Mouse (Mus musculus) heart, embryonic 16.5 days (tissue): Measurements from ENCODE around the gene Plekhg6. TPM values are rescaled to one million over a fixed set of nuclear protein-coding genes. Genes with fewer than 3 reads are reported as not detected.
A peak's percentile ranks its signal among the peaks of the same experiment; 100 is the strongest.

Source experiments
- ATAC-seq: fragments of 200-750 bp; cut with Nextera tagmentation; replicated peaks from 2 replicates; pipeline ENCODE4 v1.8.0; 2017; ENCODE audit warnings: moderate number of reproducible peaks; ENCODE audit not compliant: insufficient read depth, low FRiP score; ENCODE audit errors: extremely low read depth
- H3K27ac ChIP-seq: fragments of 300-500 bp; sonication (generic); 2 replicates; pipeline ENCODE4 v1.5.1; 2014; ENCODE audit warnings: mild to moderate bottlenecking, low read length, control low read depth, moderate library complexity
- H3K27me3 ChIP-seq: fragments of 300-500 bp; sonication (generic); 2 replicates; pipeline ENCODE4 v1.6.1; 2014; ENCODE audit warnings: low read length, mixed read lengths; ENCODE audit not compliant: control insufficient read depth, insufficient read depth
- H3K36me3 ChIP-seq: fragments of 300-500 bp; sonication (generic); 2 replicates; pipeline ENCODE4 v1.6.1; 2014; ENCODE audit not compliant: control insufficient read depth, insufficient read depth
- H3K4me1 ChIP-seq: fragments of 300-500 bp; sonication (generic); 2 replicates; pipeline ENCODE4 v1.6.1; 2014; ENCODE audit warnings: low read length, mixed read lengths; ENCODE audit not compliant: control insufficient read depth, insufficient read depth
- H3K4me2 ChIP-seq: fragments of 300-500 bp; sonication (generic); 2 replicates; pipeline ENCODE4 v1.6.1; 2014; ENCODE audit warnings: low read depth, mild to moderate bottlenecking, control low read depth, low read length
- H3K4me3 ChIP-seq: fragments of 300-500 bp; sonication (generic); 2 replicates; pipeline ENCODE4 v1.5.1; 2014; ENCODE audit warnings: mild to moderate bottlenecking, control low read depth, low read length
- H3K9ac ChIP-seq: fragments of 300-500 bp; sonication (generic); 2 replicates; pipeline ENCODE4 v1.6.1; 2014; ENCODE audit warnings: low read length, control low read depth
- H3K9me3 ChIP-seq: fragments of 300-500 bp; sonication (generic); replicated peaks from 2 replicates; pipeline ENCODE4 v1.6.1; 2016; ENCODE audit warnings: low read length; ENCODE audit not compliant: control insufficient read depth
- WGBS: fragments of 180-500 bp; shearing (Covaris S2); extraction: QIAGEN DNeasy Blood & Tissue Kit; methylation state at CpG from one replicate; pipeline ENCODE4 v1.1.7; 2014; 5-methylcytosine and 5-hydroxymethylcytosine counted together
- polyA plus RNA-seq: library from polyadenylated mRNA; unstranded; fragments of >200 nt; fragmentation: Nextera tagmentation; extraction: Ambion mirVana; gene quantifications from 2 replicates; pipeline ENCODE4 v1.2.1, GENCODE M21; 2015

The Plekhg6 gene
- polyA plus RNA-seq, 1 experiment from 2014 or later, result 0.41 TPM

- Histone ChIP-seq H3K27ac (no peak overlapping the region), H3K9me3 (peaks cover 3% of the 10 kb centered on the region; the same call in 1 of the 2 replicates), H3K4me2 (no peak overlapping the region), H3K27me3 (no peaks in the 10 kb centered on the region), H3K9ac (no peak overlapping the region), H3K36me3 (no peaks in the 10 kb centered on the region), H3K4me1 (no peaks in the 10 kb centered on the region), H3K4me3 (no peak overlapping the region)
- ATAC-seq, result no peak
- 58% methylated on average over 14 of the region's 14 CpGs for WGBS
Measured at GRCm38 (mm10) chr6:125405461-125406382, 25.1 kb upstream of the Plekhg6 start.

GRCm38 (mm10) chr6:125389853-125390252 is 9.3 kb upstream of the Plekhg6 start:
- Histone ChIP-seq H3K9ac (no peak overlapping the region), H3K27me3 (no peaks in the 10 kb centered on the region), H3K36me3 (no peaks in the 10 kb centered on the region), H3K4me1 (no peaks in the 10 kb centered on the region), H3K9me3 (no peaks in the 10 kb centered on the region), H3K27ac (no peak overlapping the region), H3K4me2 (no peak overlapping the region), H3K4me3 (no peak overlapping the region)
- no peak for ATAC-seq
- WGBS, result 82% methylated on average over 5 of the region's 5 CpGs

- no peak for ATAC-seq
- Histone ChIP-seq H3K4me3 (no peak overlapping the region), H3K27ac (no peak overlapping the region), H3K4me1 (no peaks in the 10 kb centered on the region; the same call in 1 of the 2 replicates), H3K4me2 (no peak overlapping the region), H3K27me3 (peaks cover 22% of the 10 kb centered on the region), H3K9ac (no peak overlapping the region), H3K9me3 (no peaks in the 10 kb centered on the region), H3K36me3 (no peaks in the 10 kb centered on the region)
- 66% methylated on average over 6 of the region's 6 CpGs for WGBS
Measured at GRCm38 (mm10) chr6:125386080-125386479, 5.5 kb upstream of the Plekhg6 start.

GRCm38 (mm10) chr6:125385066-125385974 is 4.7 kb upstream of the Plekhg6 start:
- H3K9me3 ChIP-seq, result no peaks in the 10 kb centered on the region
- H3K27me3 ChIP-seq, result peaks cover 29% of the 10 kb centered on the region
- no peak overlapping the region for H3K4me3 ChIP-seq
- H3K4me1 ChIP-seq, result peaks cover 1% of the 10 kb centered on the region
- 65% methylated on average over 11 of the region's 11 CpGs for WGBS
- no peaks in the 10 kb centered on the region for H3K36me3 ChIP-seq
- H3K4me2 ChIP-seq, result no peak overlapping the region
- no peak for ATAC-seq
- H3K27ac ChIP-seq, result no peak overlapping the region
- no peak overlapping the region for H3K9ac ChIP-seq

- ATAC-seq, result no peak
- Histone ChIP-seq H3K4me3 (no peak overlapping the region), H3K27ac (no peak overlapping the region), H3K4me2 (no peak overlapping the region), H3K36me3 (no peaks in the 10 kb centered on the region), H3K4me1 (peaks cover 17% of the 10 kb centered on the region), H3K27me3 (peaks cover 55% of the 10 kb centered on the region), H3K9ac (no peak overlapping the region), H3K9me3 (no peaks in the 10 kb centered on the region)
- WGBS, result 63% methylated on average over 2 of the region's 2 CpGs
Measured at GRCm38 (mm10) chr6:125382024-125382423, 1.4 kb upstream of the Plekhg6 start.

GRCm38 (mm10) chr6:125379781-125380180 is 812 bp downstream of the Plekhg6 start:
- Histone ChIP-seq H3K9ac (no peak overlapping the region), H3K9me3 (no peaks in the 10 kb centered on the region), H3K4me2 (peak overlapping the region; percentile 60), H3K4me3 (peak overlapping the region; percentile 43), H3K4me1 (peaks cover 17% of the 10 kb centered on the region), H3K27me3 (peaks cover 56% of the 10 kb centered on the region), H3K36me3 (no peaks in the 10 kb centered on the region), H3K27ac (no peak overlapping the region)
- ATAC-seq, result no peak
- 11% methylated on average over 9 of the region's 9 CpGs for WGBS

GRCm38 (mm10) chr6:125378621-125379020 is 2.0 kb downstream of the Plekhg6 start:
- H3K4me2 ChIP-seq, result peak overlapping the region; percentile 39; the same call in 1 of the 2 replicates
- WGBS, result 15% methylated on average over 6 of the region's 6 CpGs

GRCm38 (mm10) chr6:125377582-125378451 is 2.8 kb downstream of the Plekhg6 start:
- H3K4me1 ChIP-seq, result peaks cover 17% of the 10 kb centered on the region
- WGBS, result 41% methylated on average over 16 of the region's 16 CpGs
- no peaks in the 10 kb centered on the region for H3K36me3 ChIP-seq
- H3K9ac ChIP-seq, result no peak overlapping the region
- H3K27ac ChIP-seq, result no peak overlapping the region
- H3K4me3 ChIP-seq, result no peak overlapping the region
- H3K9me3 ChIP-seq, result no peaks in the 10 kb centered on the region
- H3K4me2 ChIP-seq, result peak overlapping the region; percentile 39; the same call in 1 of the 2 replicates
- peaks cover 54% of the 10 kb centered on the region for H3K27me3 ChIP-seq
- peak; percentile 30; the same call in 1 of the 2 replicates for ATAC-seq

More at GRCm38 (mm10) chr6:125378621-125379020, 2.0 kb downstream of the Plekhg6 start:
- no peak for ATAC-seq
- no peak overlapping the region for H3K27ac ChIP-seq
- no peak overlapping the region for H3K4me3 ChIP-seq
- H3K9ac ChIP-seq, result no peak overlapping the region
- no peaks in the 10 kb centered on the region for H3K9me3 ChIP-seq
- H3K4me1 ChIP-seq, result peaks cover 17% of the 10 kb centered on the region
- no peaks in the 10 kb centered on the region for H3K36me3 ChIP-seq
- peaks cover 57% of the 10 kb centered on the region for H3K27me3 ChIP-seq
